Mouse (Mus musculus): Measurements from ENCODE around the gene Lrrc18. TPM values are rescaled to one million over a fixed set of nuclear protein-coding genes. Genes with fewer than 3 reads are reported as not detected.

Gene Lrrc18
- polyA plus RNA-seq, 1 experiment from 2014 or later = 0.45 TPM

- Histone ChIP-seq H3K4me3 (no peak overlapping the region), H3K27ac (no peak overlapping the region), H3K4me1 (peaks cover 22% of the 10 kb centered on the region), H3K9me3 (no peaks in the 10 kb centered on the region), H3K36me3 (no peaks in the 10 kb centered on the region), H3K27me3 (no peaks in the 10 kb centered on the region), H3K9ac (no peak overlapping the region), H3K4me2 (replicated peaks) (no peak overlapping the region)
- ATAC-seq (ENCODE audit: insufficient number of reproducible peaks, insufficient read depth, low FRiP score, low TSS enrichment) = no peak
- 21% methylated on average over 10 of the region's 10 CpGs for WGBS
These were observed 8.3 kb downstream of the Lrrc18 start for GRCm38 (mm10) chr14:32999511-32999910.

GRCm38 (mm10) chr14:33000112-33000979, 9.2 kb downstream of the Lrrc18 start:
- peaks cover 4% of the 10 kb centered on the region; the same call in 1 of the 2 replicates for H3K9me3 ChIP-seq
- H3K27ac ChIP-seq = no peak overlapping the region
- no peaks in the 10 kb centered on the region for H3K27me3 ChIP-seq
- H3K9ac ChIP-seq = no peak overlapping the region
- H3K36me3 ChIP-seq = no peaks in the 10 kb centered on the region
- peaks cover 15% of the 10 kb centered on the region for H3K4me1 ChIP-seq
- WGBS = 29% methylated on average over 8 of the region's 8 CpGs
- no peak for ATAC-seq (ENCODE audit: insufficient number of reproducible peaks, insufficient read depth, low FRiP score, low TSS enrichment)
- H3K4me2 ChIP-seq (replicated peaks) = no peak overlapping the region
- no peak overlapping the region for H3K4me3 ChIP-seq

DNA sequence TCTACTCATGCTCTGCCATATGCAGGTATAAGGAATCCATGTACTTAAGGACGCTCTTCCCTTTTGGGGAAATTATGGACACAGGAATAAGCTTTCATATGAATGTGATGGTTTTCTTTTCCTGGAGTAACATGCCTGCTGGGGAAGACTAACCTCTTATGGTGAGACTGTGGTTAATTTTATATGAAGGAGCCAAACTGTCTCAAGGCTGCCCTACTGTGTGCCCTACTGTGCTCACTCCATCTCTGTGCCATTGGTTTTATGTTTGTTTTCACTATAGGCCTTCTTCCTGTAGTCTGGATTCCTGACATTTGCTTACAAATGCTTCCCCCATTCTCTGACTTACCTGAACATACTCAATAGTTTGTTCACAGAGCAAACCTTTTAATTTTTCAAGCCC, 13.9 kb downstream of the Lrrc18 start:
- H3K9me3 ChIP-seq = peaks cover 4% of the 10 kb centered on the region; the same call in 1 of the 2 replicates
- H3K4me2 ChIP-seq (replicated peaks) = no peak overlapping the region
- 86% methylated on average over 1 of the region's 1 CpGs for WGBS
- H3K9ac ChIP-seq = no peak overlapping the region
- 0 out of 2 replicates have a peak, but pooled peaks cover 4% of the 10 kb centered on the region for H3K4me1 ChIP-seq
- H3K4me3 ChIP-seq = no peak overlapping the region
- no peak for ATAC-seq (ENCODE audit: insufficient number of reproducible peaks, insufficient read depth, low FRiP score, low TSS enrichment)
- no peaks in the 10 kb centered on the region for H3K27me3 ChIP-seq
- H3K27ac ChIP-seq = no peak overlapping the region
- no peaks in the 10 kb centered on the region for H3K36me3 ChIP-seq

DNA sequence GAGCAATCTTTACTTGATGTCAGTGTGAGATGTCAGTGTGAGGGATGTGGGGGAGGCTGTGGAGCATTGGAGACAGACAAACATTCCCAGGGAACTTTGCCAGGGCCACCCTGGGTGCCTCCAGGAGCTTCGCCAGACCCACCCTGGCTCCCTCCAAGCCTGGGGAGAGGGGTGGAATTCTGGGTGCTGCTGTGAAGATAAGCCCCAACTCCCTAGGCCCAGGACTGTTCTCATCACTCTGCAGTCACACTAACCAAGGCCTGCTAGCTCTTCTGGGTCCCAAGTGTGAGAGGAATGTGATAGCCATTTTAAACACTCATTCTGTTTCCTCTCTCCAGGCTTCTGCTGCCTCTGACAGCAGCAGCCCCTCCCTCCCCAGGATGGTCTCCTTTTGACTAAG, 16.5 kb downstream of the Lrrc18 start:
- Histone ChIP-seq H3K36me3 (no peaks in the 10 kb centered on the region), H3K4me3 (no peak overlapping the region), H3K9me3 (peaks cover 4% of the 10 kb centered on the region; the same call in 1 of the 2 replicates), H3K4me1 (no peaks in the 10 kb centered on the region), H3K27ac (no peak overlapping the region), H3K9ac (no peak overlapping the region), H3K4me2 (replicated peaks) (no peak overlapping the region), H3K27me3 (no peaks in the 10 kb centered on the region)
- ATAC-seq (ENCODE audit: insufficient number of reproducible peaks, insufficient read depth, low FRiP score, low TSS enrichment) = no peak
- WGBS = 78% methylated on average over 1 of the region's 1 CpGs

DNA sequence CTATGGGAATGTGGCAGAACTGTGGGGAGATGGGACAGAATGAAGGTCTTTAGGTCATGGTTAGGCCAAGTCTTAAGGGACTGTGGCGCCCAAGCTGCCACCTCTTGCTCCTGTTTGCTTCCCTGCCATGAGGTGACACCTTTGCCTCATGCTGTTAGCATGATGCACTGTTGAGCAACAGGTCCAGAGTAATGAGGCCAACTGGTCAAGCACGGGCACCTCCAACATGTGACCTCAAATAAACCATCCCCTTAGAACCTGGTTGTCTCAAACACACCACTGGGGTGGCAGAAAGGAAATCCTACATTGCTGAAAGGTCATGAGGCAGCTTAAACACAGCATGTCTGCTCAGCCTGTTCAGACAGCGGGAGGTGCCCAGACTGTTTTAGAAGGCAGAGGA, 27.9 kb downstream of the Lrrc18 start:
- Histone ChIP-seq H3K9ac (no peak overlapping the region), H3K27me3 (no peaks in the 10 kb centered on the region), H3K27ac (no peak overlapping the region), H3K9me3 (no peaks in the 10 kb centered on the region), H3K4me1 (no peaks in the 10 kb centered on the region), H3K36me3 (no peaks in the 10 kb centered on the region), H3K4me3 (no peak overlapping the region), H3K4me2 (replicated peaks) (no peak overlapping the region)
- no peak for ATAC-seq (ENCODE audit: insufficient number of reproducible peaks, insufficient read depth, low FRiP score, low TSS enrichment)
- 78% methylated on average over 3 of the region's 3 CpGs for WGBS

- Histone ChIP-seq H3K27ac (no peak overlapping the region), H3K9me3 (no peaks in the 10 kb centered on the region), H3K4me3 (no peak overlapping the region), H3K4me1 (no peaks in the 10 kb centered on the region), H3K36me3 (no peaks in the 10 kb centered on the region), H3K4me2 (replicated peaks) (no peak overlapping the region), H3K9ac (no peak overlapping the region), H3K27me3 (no peaks in the 10 kb centered on the region)
- no peak for ATAC-seq (ENCODE audit: insufficient number of reproducible peaks, insufficient read depth, low FRiP score, low TSS enrichment)
- 46% methylated on average over 5 of the region's 5 CpGs for WGBS
These were observed 28.4 kb downstream of the Lrrc18 start for GRCm38 (mm10) chr14:33019606-33020005.

GRCm38 (mm10) chr14:33030849-33031248, 39.7 kb downstream of the Lrrc18 start:
- Histone ChIP-seq H3K27ac (no peak overlapping the region), H3K27me3 (no peaks in the 10 kb centered on the region), H3K4me3 (no peak overlapping the region), H3K9me3 (no peaks in the 10 kb centered on the region), H3K4me1 (no peaks in the 10 kb centered on the region), H3K4me2 (replicated peaks) (no peak overlapping the region), H3K9ac (no peak overlapping the region), H3K36me3 (no peaks in the 10 kb centered on the region)
- no peak for ATAC-seq (ENCODE audit: insufficient number of reproducible peaks, insufficient read depth, low FRiP score, low TSS enrichment)
- WGBS = 79% methylated on average over 3 of the region's 3 CpGs

DNA sequence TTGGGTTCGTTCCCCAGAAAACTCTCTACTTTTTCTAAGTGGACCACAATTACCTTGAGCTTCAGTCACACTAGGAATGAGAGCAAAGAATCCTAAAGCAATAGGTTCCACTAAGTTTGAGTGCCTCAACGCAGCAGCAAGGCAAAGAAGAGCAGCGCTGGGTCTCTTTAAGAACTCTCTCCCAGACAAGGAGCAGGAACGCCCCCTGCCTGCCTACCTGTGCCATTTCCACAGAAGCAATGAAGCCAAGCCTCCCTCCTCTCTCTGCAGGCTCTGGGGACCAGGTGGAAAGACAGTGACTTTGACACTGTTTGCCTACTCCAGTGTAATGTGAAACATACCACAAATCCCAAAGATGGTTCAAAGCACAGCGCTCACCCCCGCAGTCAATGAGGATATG, 42.2 kb downstream of the Lrrc18 start:
- H3K36me3 ChIP-seq = no peaks in the 10 kb centered on the region
- no peak overlapping the region for H3K4me3 ChIP-seq
- WGBS = 40% methylated on average over 6 of the region's 6 CpGs
- peaks cover 3% of the 10 kb centered on the region; the same call in 1 of the 2 replicates for H3K27me3 ChIP-seq
- ATAC-seq (ENCODE audit: insufficient number of reproducible peaks, insufficient read depth, low FRiP score, low TSS enrichment) = no peak
- no peak overlapping the region for H3K9ac ChIP-seq
- no peaks in the 10 kb centered on the region for H3K9me3 ChIP-seq
- H3K27ac ChIP-seq = no peak overlapping the region
- no peaks in the 10 kb centered on the region for H3K4me1 ChIP-seq
- no peak overlapping the region for H3K4me2 ChIP-seq (replicated peaks)

DNA sequence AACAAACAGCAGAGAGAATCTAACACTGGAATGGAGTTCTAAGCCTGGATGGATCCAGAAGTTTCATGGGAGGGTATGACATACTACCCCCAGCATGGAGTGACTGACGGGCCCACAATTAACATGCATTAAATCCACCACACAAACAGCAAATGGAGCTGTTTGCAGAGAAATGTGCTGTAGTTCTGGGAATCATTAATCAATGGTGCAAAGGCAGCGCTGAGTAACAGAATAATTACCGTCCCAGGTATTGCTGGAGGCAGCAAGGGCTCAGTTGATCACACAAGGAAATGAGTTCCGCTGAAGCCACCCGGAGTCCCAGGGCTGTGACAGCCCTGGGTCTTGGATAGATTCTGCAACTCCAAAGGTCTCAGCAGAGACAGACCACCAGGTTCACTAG, 44.2 kb downstream of the Lrrc18 start:
- peaks cover 3% of the 10 kb centered on the region; the same call in 1 of the 2 replicates for H3K27me3 ChIP-seq
- H3K4me2 ChIP-seq (replicated peaks) = no peak overlapping the region
- WGBS = 45% methylated on average over 5 of the region's 5 CpGs
- H3K9me3 ChIP-seq = no peaks in the 10 kb centered on the region
- no peak overlapping the region for H3K27ac ChIP-seq
- no peak for ATAC-seq (ENCODE audit: insufficient number of reproducible peaks, insufficient read depth, low FRiP score, low TSS enrichment)
- H3K4me3 ChIP-seq = no peak overlapping the region
- no peaks in the 10 kb centered on the region for H3K36me3 ChIP-seq
- no peaks in the 10 kb centered on the region for H3K4me1 ChIP-seq
- no peak overlapping the region for H3K9ac ChIP-seq

DNA sequence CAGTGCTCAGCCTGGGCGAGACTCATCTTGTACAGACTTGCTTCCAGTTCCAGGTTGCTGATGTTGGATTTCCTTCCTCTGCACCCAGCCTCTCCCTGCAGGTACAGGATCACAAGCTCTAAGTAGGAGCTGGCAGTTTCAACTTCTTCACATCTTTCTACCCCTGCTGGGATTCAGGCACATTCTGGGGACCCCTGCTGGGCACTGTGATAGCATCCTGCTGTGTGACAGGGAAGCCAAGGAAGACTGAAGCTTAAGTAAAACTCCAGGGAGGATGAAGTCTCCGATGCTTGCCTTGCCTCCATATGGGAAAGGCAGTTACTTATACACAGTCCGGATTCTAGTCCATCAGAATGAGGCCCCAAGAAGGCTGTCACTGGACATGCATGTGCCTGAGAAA, 45.6 kb downstream of the Lrrc18 start:
- Histone ChIP-seq H3K9ac (no peak overlapping the region), H3K4me3 (no peak overlapping the region), H3K9me3 (no peaks in the 10 kb centered on the region), H3K4me2 (replicated peaks) (no peak overlapping the region), H3K4me1 (no peaks in the 10 kb centered on the region), H3K27me3 (peaks cover 3% of the 10 kb centered on the region; the same call in 1 of the 2 replicates), H3K36me3 (no peaks in the 10 kb centered on the region), H3K27ac (no peak overlapping the region)
- WGBS = 42% methylated on average over 3 of the region's 3 CpGs
- no peak for ATAC-seq (ENCODE audit: insufficient number of reproducible peaks, insufficient read depth, low FRiP score, low TSS enrichment)

DNA sequence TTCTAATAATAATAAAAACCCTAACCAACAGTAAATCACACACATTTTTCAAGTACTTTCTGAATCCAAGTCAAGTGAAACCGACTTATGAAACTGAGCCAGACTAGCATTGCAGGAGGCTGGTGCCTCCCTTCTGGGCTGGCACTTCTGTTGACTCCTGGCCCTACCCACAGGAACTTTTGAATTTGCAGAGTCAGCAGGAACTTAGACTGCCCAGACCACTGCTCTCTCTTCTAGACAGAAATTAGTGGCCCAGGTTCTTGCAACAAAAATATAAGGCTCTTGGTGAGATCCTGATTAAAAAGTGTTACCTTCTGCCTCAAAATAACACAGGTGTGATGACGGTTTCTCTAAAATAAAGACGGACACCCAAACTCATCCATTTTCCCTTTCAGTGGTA, 54.0 kb downstream of the Lrrc18 start:
- no peak overlapping the region for H3K27ac ChIP-seq

DNA sequence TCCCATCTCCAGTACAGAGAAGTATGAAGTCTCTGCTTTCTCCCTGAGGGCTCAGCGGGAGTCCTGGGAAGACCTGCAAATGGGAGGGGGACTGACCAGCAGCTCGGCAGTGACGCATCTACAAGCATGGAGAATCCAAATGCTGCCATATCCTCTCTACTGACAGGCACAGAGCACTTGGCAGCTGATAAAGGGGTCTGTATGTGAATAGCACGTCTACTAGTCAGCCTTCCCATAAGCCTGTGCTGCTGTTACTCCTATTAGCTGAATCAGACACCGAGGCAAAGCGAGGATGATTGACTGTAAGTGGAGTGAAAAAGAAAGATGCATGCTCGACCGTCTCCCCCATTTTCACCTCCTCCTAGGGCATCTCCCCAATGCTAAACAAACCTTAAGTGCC, 62.3 kb downstream of the Lrrc18 start:
- H3K4me1 ChIP-seq = no peaks in the 10 kb centered on the region
- H3K27ac ChIP-seq = no peak overlapping the region
- H3K9ac ChIP-seq = no peak overlapping the region
- no peak overlapping the region for H3K4me2 ChIP-seq (replicated peaks)
- 64% methylated on average over 8 of the region's 8 CpGs for WGBS
- no peaks in the 10 kb centered on the region for H3K27me3 ChIP-seq
- H3K4me3 ChIP-seq = no peak overlapping the region
- H3K9me3 ChIP-seq = no peaks in the 10 kb centered on the region
- H3K36me3 ChIP-seq = no peaks in the 10 kb centered on the region
- no peak for ATAC-seq (ENCODE audit: insufficient number of reproducible peaks, insufficient read depth, low FRiP score, low TSS enrichment)

More for the DNA sequence above, 54.0 kb downstream of the Lrrc18 start:
- H3K27me3 ChIP-seq = no peaks in the 10 kb centered on the region
- ATAC-seq (ENCODE audit: insufficient number of reproducible peaks, insufficient read depth, low FRiP score, low TSS enrichment) = no peak
- WGBS = 91% methylated on average over 3 of the region's 3 CpGs
- H3K4me3 ChIP-seq = no peak overlapping the region
- no peaks in the 10 kb centered on the region for H3K36me3 ChIP-seq
- H3K9ac ChIP-seq = no peak overlapping the region
- H3K9me3 ChIP-seq = no peaks in the 10 kb centered on the region
- H3K4me1 ChIP-seq = no peaks in the 10 kb centered on the region
- H3K4me2 ChIP-seq (replicated peaks) = no peak overlapping the region
